Mouse (Mus musculus) lung, adult 2 months (tissue): Measurements from ENCODE around the gene Ncoa4. TPM values are rescaled to one million over a fixed set of nuclear protein-coding genes. Genes with fewer than 3 reads are reported as not detected.
"Not testable (repeated sequence)": the region's sequence is repeated elsewhere in the genome, so short reads cannot be mapped to it uniquely, and the experiment has no call there.

Experiments
- DNase-seq: peaks from one replicate; pipeline ENCODE4 v3.0.0; 2022
- H3K4me1 ChIP-seq: fragments of 200-500 bp; 2 replicates; pipeline ENCODE4 v1.6.1; 2011; ENCODE audit warnings: low read length; ENCODE audit not compliant: control insufficient read depth, insufficient read depth
- H3K4me3 ChIP-seq: fragments of 200-500 bp; replicated peaks from 2 replicates; pipeline ENCODE3; 2011; ENCODE audit warnings: low read depth, mild to moderate bottlenecking, control low read depth, low read length; ENCODE audit errors: extremely low read depth
- CTCF ChIP-seq: fragments of 200-500 bp; IDR thresholded peaks from 2 replicates; pipeline ENCODE4 v1.5.1; 2011; ENCODE audit warnings: mild to moderate bottlenecking, low read length, control low read depth; ENCODE audit not compliant: insufficient read depth
- POLR2A ChIP-seq: fragments of 200-500 bp; IDR thresholded peaks from 2 replicates; pipeline ENCODE4 v1.6.1; 2011; ENCODE audit warnings: low read depth, mild to moderate bottlenecking, control low read depth, low read length, borderline replicate concordance; ENCODE audit errors: extremely low read depth
- WGBS: fragments of 180-500 bp; shearing (Covaris S2); methylation state at CpG from one replicate; pipeline ENCODE4 v1.1.7; 2018; 5-methylcytosine and 5-hydroxymethylcytosine counted together
- polyA plus RNA-seq: library from polyadenylated mRNA; depleted of rRNA; stranded (reverse); fragments of >200 nt; gene quantifications from 2 replicates; pipeline ENCODE4 v1.2.3, GENCODE M21; 2012; rRNA removed

The Ncoa4 gene
- polyA plus RNA-seq = 29.1 and 36.3 TPM in 2 replicates

GRCm38 (mm10) chr14:32159690-32160246 is at the start of gene Ncoa4:
Gene Ncoa4 (plus strand): TSS chr14:32159865.
- peaks cover 3% of the 10 kb centered on the region; the same call in 1 of the 2 replicates for H3K4me1 ChIP-seq
- DNase-seq = peak; percentile 95
- under 1% methylated on average over 40 of the region's 40 CpGs for WGBS
- no peak for TF ChIP-seq CTCF
- TF ChIP-seq POLR2A = peak; percentile 81
- H3K4me3 ChIP-seq = peak within 1 kb of the TSS; percentile 90

- not testable (repeated sequence) for H3K4me3 ChIP-seq, DNase-seq, H3K4me1 ChIP-seq
- WGBS = 91% methylated on average over 10 of the region's 10 CpGs
Measured at GRCm38 (mm10) chr14:32112124-32112523, 47.5 kb upstream of the Ncoa4 start.

GRCm38 (mm10) chr14:32120940-32121919 is 38.4 kb upstream of the Ncoa4 start:
- Histone ChIP-seq H3K4me1 (no peaks in the 10 kb centered on the region), H3K4me3 (no peak overlapping the region)
- TF ChIP-seq CTCF (no peak), POLR2A (no peak)
- no peak for DNase-seq
- 72% methylated on average over 11 of the region's 11 CpGs for WGBS

GRCm38 (mm10) chr14:32121920-32122315 is 37.7 kb upstream of the Ncoa4 start:
- H3K4me1 ChIP-seq = no peaks in the 10 kb centered on the region
- 28% methylated on average over 2 of the region's 2 CpGs for WGBS
- TF ChIP-seq CTCF = peak; percentile 54
- no peak for TF ChIP-seq POLR2A
- H3K4me3 ChIP-seq = no peak overlapping the region
- DNase-seq = peak; percentile 14

DNA sequence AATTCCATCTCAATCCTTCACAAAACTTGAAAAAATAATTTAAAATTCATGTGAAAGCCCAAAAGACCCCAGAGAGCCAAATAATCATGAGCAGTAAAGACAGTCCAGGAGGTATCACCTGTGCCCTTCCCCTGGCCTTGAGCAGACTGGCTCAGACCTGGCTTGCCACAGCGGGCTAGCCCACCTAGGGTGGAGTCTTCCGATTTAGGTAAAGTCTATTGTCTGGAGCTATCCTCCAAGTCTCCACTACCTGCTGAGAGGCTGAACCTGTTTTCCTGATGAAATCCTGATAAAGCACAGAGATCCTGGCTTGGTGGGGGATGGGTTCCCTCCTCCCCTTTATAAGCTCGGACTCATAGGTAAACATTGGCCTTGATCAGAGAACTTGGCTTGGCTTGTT is 35.4 kb upstream of the Ncoa4 start:
- Histone ChIP-seq H3K4me1 (no peaks in the 10 kb centered on the region), H3K4me3 (no peak overlapping the region)
- no peak for DNase-seq
- 70% methylated on average over 3 of the region's 3 CpGs for WGBS
- no peak for TF ChIP-seq POLR2A
- TF ChIP-seq CTCF = no peak

- not testable (repeated sequence) for H3K4me1 ChIP-seq, H3K4me3 ChIP-seq, DNase-seq
- 77% methylated on average over 5 of the region's 5 CpGs for WGBS
Measured at GRCm38 (mm10) chr14:32125256-32125655, 34.4 kb upstream of the Ncoa4 start.

- no peak for DNase-seq
- Histone ChIP-seq H3K4me1 (no peaks in the 10 kb centered on the region), H3K4me3 (no peak overlapping the region)
- no peak for TF ChIP-seq CTCF
- TF ChIP-seq POLR2A = no peak
- WGBS = 74% methylated on average over 5 of the region's 5 CpGs
Measured at GRCm38 (mm10) chr14:32128409-32128808, 31.3 kb upstream of the Ncoa4 start.

- DNase-seq = no peak
- H3K4me1 ChIP-seq = no peaks in the 10 kb centered on the region
- H3K4me3 ChIP-seq = no peak overlapping the region
- 30% methylated on average over 4 of the region's 4 CpGs for WGBS
- TF ChIP-seq POLR2A (no peak), CTCF (no peak)
Measured at GRCm38 (mm10) chr14:32131836-32132235, 27.8 kb upstream of the Ncoa4 start.

DNA sequence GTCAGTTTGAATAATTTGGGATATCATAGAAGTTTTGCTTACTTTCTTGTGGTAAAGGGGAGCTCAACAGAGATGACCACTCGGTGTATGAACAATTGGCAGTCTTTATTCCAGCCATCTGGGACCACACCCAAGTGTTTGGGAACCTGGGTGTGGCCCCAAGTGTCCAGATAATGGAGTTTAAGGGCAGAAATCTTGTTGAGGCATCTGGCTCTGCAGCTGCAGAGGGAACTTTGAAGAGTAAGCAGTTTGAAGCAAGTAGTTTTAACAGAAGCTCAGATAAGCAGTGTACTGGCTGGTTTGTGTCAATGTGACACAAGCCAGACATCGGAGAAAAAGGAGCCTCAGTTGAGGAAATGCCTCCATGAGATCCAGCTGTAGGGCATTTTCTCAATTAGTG is 25.4 kb upstream of the Ncoa4 start:
- 36% methylated on average over 2 of the region's 2 CpGs for whole genome bisulfite sequencing
- no peak for DNase-seq
- no peak for TF ChIP-seq CTCF
- TF ChIP-seq POLR2A = no peak
- H3K4me3 ChIP-seq = no peak overlapping the region
- no peaks in the 10 kb centered on the region for H3K4me1 ChIP-seq

- H3K4me3 ChIP-seq, H3K4me1 ChIP-seq, DNase-seq: not testable (repeated sequence)
- WGBS = 40% methylated on average over 3 of the region's 3 CpGs
Measured at GRCm38 (mm10) chr14:32136467-32136866, 23.2 kb upstream of the Ncoa4 start.
